Comparison of ENCODE assay signal across 32 mouse cellular contexts in genomic region chr7:81855694-81856093, GRCm38 (mm10). TPM values are rescaled to one million over a fixed set of nuclear protein-coding genes. Genes with fewer than 3 reads are reported as not detected.
DNase-seq lines count a peak whose midpoint lies in the region; ATAC-seq and TF ChIP-seq lines count a peak whose summit lies in the region.
"Had no signal": no experiment of that assay in that cellular context is flagged by ENCODE, and none has a peak within 500 bp of the region (broad histone marks: within the 10 kb centered on the region; RNA-seq: fewer than 3 reads in every experiment).

Gene Gm10160 (minus strand): TSS chr7:81855794.

- no peaks in the 10 kb centered on the region for H3K79me2 ChIP-seq in heart, adult 2 months (replicated peaks; ENCODE audit: control insufficient read depth, insufficient read depth, low read length)

- peak within 1 kb of the TSS; percentile 30; the same call in 1 of the 2 replicates for H3K4me3 ChIP-seq in heart, embryonic 10.5 days
- H3K4me3 ChIP-seq in heart, postnatal 0 days (ENCODE audit: low read depth, low read length), result peak within 1 kb of the TSS; percentile 21; the same call in 1 of the 2 replicates
- no peak within 1 kb of the TSS for H3K4me3 ChIP-seq in heart, adult 2 months
- peak within 1 kb of the TSS; percentile 41 for H3K4me3 ChIP-seq in bone marrow macrophage, adult 2 months (ENCODE audit: insufficient read depth, low read length)
- H3K4me3 ChIP-seq in liver, postnatal 0 days (ENCODE audit: low read depth, low read length), result 0 out of 2 replicates have a peak within 1 kb of the TSS, but pooled peaks have one; percentile 2
- H3K4me3 ChIP-seq: forebrain, embryonic 10.5 days; limb, embryonic 10.5 days had no signal

- peak within 1 kb of the TSS; percentile 72 for H3K27ac ChIP-seq in heart, embryonic 10.5 days
- H3K27ac ChIP-seq in heart, postnatal 0 days (ENCODE audit: low read depth), result peak within 1 kb of the TSS; percentile 58
- H3K27ac ChIP-seq in heart, adult 2 months, result no peak within 1 kb of the TSS
- peak within 1 kb of the TSS; percentile 82 for H3K27ac ChIP-seq in bone marrow macrophage, adult 2 months (ENCODE audit: insufficient read depth, low read depth, low read length)
- peak within 1 kb of the TSS; percentile 41 for H3K27ac ChIP-seq in liver, postnatal 0 days (ENCODE audit: low read depth)
- H3K27ac ChIP-seq: forebrain, embryonic 10.5 days; limb, embryonic 10.5 days had no signal

- DNase-seq in heart, embryonic 10.5 days (ENCODE audit: low spot score), result no peak
- no peak for DNase-seq in heart, adult 8-10 months (ENCODE audit: low spot score)
- DNase-seq in heart, postnatal 0 days (ENCODE audit: low spot score), result no peak
- no peak for DNase-seq in heart, adult 2 months
- DNase-seq in liver, postnatal 0 days, result no peak
- no peak for DNase-seq in urinary bladder, postnatal 10 days (ENCODE audit: low spot score)
- no peak for DNase-seq in urinary bladder, postnatal 4 days (ENCODE audit: low spot score in 2 of 2)
- DNase-seq: adrenal gland, postnatal 14 days; cerebellum, adult 18-20 months; cerebellum, postnatal 36 days; gastrocnemius, postnatal 10 days; heart, postnatal 10 days; kidney, postnatal 4 days; lung, adult 18-20 months; retina, postnatal 1 day had no signal

- no peak for ATAC-seq in heart, postnatal 0 days (ENCODE audit: insufficient read depth, low read depth)
- no peak for ATAC-seq in liver, postnatal 0 days
- ATAC-seq: hindbrain, embryonic 16.5 days; intestine, embryonic 16.5 days; midbrain, embryonic 16.5 days had no signal

- no peak for TF ChIP-seq POLR2A in heart, adult 2 months (IDR thresholded peaks at IDR 0.05; ENCODE audit: insufficient read depth, low read depth, low read length)
- TF ChIP-seq POLR2A in bone marrow macrophage, adult 2 months (IDR thresholded peaks at IDR 0.05; ENCODE audit: borderline replicate concordance, low read depth, low read length), result no peak

- no peaks in the 10 kb centered on the region for H3K36me3 ChIP-seq in heart, embryonic 10.5 days
- no peaks in the 10 kb centered on the region for H3K36me3 ChIP-seq in heart, postnatal 0 days (replicated peaks; ENCODE audit: control insufficient read depth, insufficient read depth, low read length)
- no peaks in the 10 kb centered on the region for H3K36me3 ChIP-seq in heart, adult 2 months (ENCODE audit: control insufficient read depth, insufficient read depth, low read length)
- H3K36me3 ChIP-seq in liver, postnatal 0 days (replicated peaks; ENCODE audit: insufficient read depth, low read length), result no peaks in the 10 kb centered on the region
- H3K36me3 ChIP-seq: forebrain, embryonic 10.5 days; limb, embryonic 10.5 days had no signal

- WGBS in heart, embryonic 10.5 days, result 74% methylated on average over 1 of the region's 1 CpGs
- WGBS in heart, postnatal 0 days, result 84% methylated on average over 1 of the region's 1 CpGs
- 94% methylated on average over 1 of the region's 1 CpGs for WGBS in heart, adult 2 months
- 73% methylated on average over 1 of the region's 1 CpGs for WGBS in liver, postnatal 0 days (ENCODE audit: insufficient replicate concordance)

- peak within 1 kb of the TSS; percentile 56 for H3K4me2 ChIP-seq in heart, postnatal 0 days (ENCODE audit: low read depth, low read length)
- H3K4me2 ChIP-seq in liver, postnatal 0 days (ENCODE audit: low read depth, low read length), result peak within 1 kb of the TSS; percentile 47

- peaks cover 42% of the 10 kb centered on the region for H3K4me1 ChIP-seq in heart, embryonic 10.5 days
- H3K4me1 ChIP-seq in heart, postnatal 0 days (ENCODE audit: control insufficient read depth, insufficient read depth), result peaks cover 18% of the 10 kb centered on the region
- H3K4me1 ChIP-seq in heart, adult 2 months (ENCODE audit: control insufficient read depth, insufficient read depth, low read length), result peaks cover 6% of the 10 kb centered on the region
- peaks cover 41% of the 10 kb centered on the region for H3K4me1 ChIP-seq in bone marrow macrophage, adult 2 months (ENCODE audit: control insufficient read depth, insufficient read depth, low read length)
- H3K4me1 ChIP-seq in liver, postnatal 0 days (ENCODE audit: insufficient read depth), result peaks cover 12% of the 10 kb centered on the region

- intact Hi-C loops in heart, adult 2 months (cut with DNase I), result no loop called here

- H3K9me3 ChIP-seq in heart, embryonic 10.5 days, result no peaks in the 10 kb centered on the region
- H3K9me3 ChIP-seq in heart, postnatal 0 days (replicated peaks; ENCODE audit: control insufficient read depth, low read length), result no peaks in the 10 kb centered on the region
- H3K9me3 ChIP-seq in liver, postnatal 0 days (ENCODE audit: low read length), result no peaks in the 10 kb centered on the region
- H3K9me3 ChIP-seq: forebrain, embryonic 10.5 days; limb, embryonic 10.5 days had no signal

- no peak within 1 kb of the TSS for H3K9ac ChIP-seq in heart, postnatal 0 days (replicated peaks; ENCODE audit: low read depth, low read length)
- no peak within 1 kb of the TSS for H3K9ac ChIP-seq in heart, adult 2 months (ENCODE audit: low read depth, low read length)
- no peak within 1 kb of the TSS for H3K9ac ChIP-seq in liver, postnatal 0 days (replicated peaks)

- no peak for TF ChIP-seq EP300 in heart, postnatal 0 days (IDR thresholded peaks at IDR 0.05; ENCODE audit: low read depth)
- no peak for TF ChIP-seq EP300 in heart, adult 2 months (IDR thresholded peaks at IDR 0.05; ENCODE audit: insufficient read depth, low read depth, low read length)
- TF ChIP-seq EP300 in liver, postnatal 0 days (IDR thresholded peaks at IDR 0.05; ENCODE audit: low read depth), result no peak

- TF ChIP-seq CTCF in heart, postnatal 0 days (IDR thresholded peaks at IDR 0.05; ENCODE audit: low read depth), result no peak
- TF ChIP-seq CTCF in heart, adult 2 months (IDR thresholded peaks at IDR 0.05), result no peak
- TF ChIP-seq CTCF in bone marrow macrophage, adult 2 months (IDR thresholded peaks at IDR 0.05; ENCODE audit: low read depth, low read length), result no peak
- TF ChIP-seq CTCF in liver, postnatal 0 days (IDR thresholded peaks at IDR 0.05; ENCODE audit: low read depth), result no peak

- peaks cover 28% of the 10 kb centered on the region for H3K27me3 ChIP-seq in heart, embryonic 10.5 days (ENCODE audit: insufficient read depth, poor library complexity, severe bottlenecking)
- H3K27me3 ChIP-seq in heart, postnatal 0 days (ENCODE audit: control insufficient read depth, insufficient read depth, low read length), result no peaks in the 10 kb centered on the region
- no peaks in the 10 kb centered on the region for H3K27me3 ChIP-seq in heart, adult 2 months (ENCODE audit: control insufficient read depth, insufficient read depth, low read length)
- peaks cover 39% of the 10 kb centered on the region for H3K27me3 ChIP-seq in liver, postnatal 0 days (ENCODE audit: insufficient read depth, low read length)

RNA-seq across cellular contexts. Expression of gene Gm10160, which starts in this region (rescaled TPM):
- polyA plus RNA-seq in heart, embryonic 10.5 days (2016; fragmentation: Nextera tagmentation; extraction: Ambion mirVana), result not detected in 2 replicates
- not detected for total RNA-seq in heart, adult 8-10 months (2022)
- total RNA-seq in heart, postnatal 0 days (2014; rRNA removed; ENCODE audit: low replicate concordance), result not detected in 2 replicates
- not detected in 2 replicates for polyA plus RNA-seq in heart, postnatal 0 days (2015; fragmentation: Nextera tagmentation; extraction: Ambion mirVana)
- not detected for total RNA-seq in heart, adult 2 months (2021)
- not detected in 2 replicates for polyA plus RNA-seq in heart, adult 2 months (2012; rRNA removed)
- polyA plus RNA-seq in bone marrow macrophage, adult 2 months (2012; ENCODE audit: insufficient read depth, insufficient read length, missing spikeins), result not detected in 2 replicates
- not detected in 2 replicates for polyA plus RNA-seq in liver, postnatal 0 days (2015; fragmentation: Nextera tagmentation; extraction: Ambion mirVana)
- total RNA-seq: adrenal gland, postnatal 14 days; ES-E14; gastrocnemius, postnatal 10 days; heart, postnatal 10 days; layer of hippocampus, postnatal 10 days; left cerebral cortex, adult 8-10 months; neutrophil, adult 5-6 weeks had no signal
- polyA plus RNA-seq: activated CD4-positive, CD25-positive, alpha-beta regulatory T cell, adult 4 months; CD4-positive, CD25-positive, alpha-beta regulatory T cell, adult 4 months; forebrain, embryonic 10.5 days; frontal cortex, adult 2 months; hindbrain, embryonic 16.5 days; intestine, embryonic 16.5 days; kidney, embryonic 14.5 days; limb, embryonic 10.5 days; midbrain, embryonic 16.5 days; stomach, embryonic 16.5 days; thymus, postnatal 0 days; urinary bladder, adult 2 months had no signal
